Mouse (Mus musculus) gastrocnemius, postnatal 36 days (tissue): ENCODE measurements at regions not wholly inside any gene's neighbourhood (a gene's known extent, or its start where the extent isn't known, plus 50 kb on each side); places are given as distances from the start of the nearest gene placed in this dataset.

ENCODE experiments used
- DNase-seq, 2 experiments: peaks; one replicate each; pipeline ENCODE4 v3.0.0; 2022
- intact Hi-C: fragments of 180-260 bp; cut with DNase I; formaldehyde crosslinking; loops from one replicate; pipeline ENCODE4 v1.15.1; 2025

DNA sequence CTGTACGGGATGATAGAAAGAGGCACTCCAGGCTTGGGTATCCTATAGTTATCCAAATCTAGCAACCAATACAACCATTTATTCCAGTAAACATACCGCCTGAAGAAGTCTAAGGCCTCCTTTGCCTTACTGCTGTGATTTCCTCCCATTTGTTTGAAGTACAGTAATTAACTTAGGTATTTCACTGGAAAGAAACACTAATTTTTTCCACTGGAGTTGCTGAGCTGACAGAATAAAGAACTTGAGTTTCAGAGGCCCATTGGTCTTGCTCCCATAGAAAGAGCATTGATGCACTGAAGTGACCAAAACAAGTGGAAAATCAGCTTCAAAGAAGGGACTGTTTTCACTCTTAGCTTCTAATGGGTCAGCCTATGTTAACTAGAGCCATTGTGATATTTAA is 1100.8 kb upstream of the Gm7489 start:
- intact Hi-C loops, result no loop called here

DNA sequence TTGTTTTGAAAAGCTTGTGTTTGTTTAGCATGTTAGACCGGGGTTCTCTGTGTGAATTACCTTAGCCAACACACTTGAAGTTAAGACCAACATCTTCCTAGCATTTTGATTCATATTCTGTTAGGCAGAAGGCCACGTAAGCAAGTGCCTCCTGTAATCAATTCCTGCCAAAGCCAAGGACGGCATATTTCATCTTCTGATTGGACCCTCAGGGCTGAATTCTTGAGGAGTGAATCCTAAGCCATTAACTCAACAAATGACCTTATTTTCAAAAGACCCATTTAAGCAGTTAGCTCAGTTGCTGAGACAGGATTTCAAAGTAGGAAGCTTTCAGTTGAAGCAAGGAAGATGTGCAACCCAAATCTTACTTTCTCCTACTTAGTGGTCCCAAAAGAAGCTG is 1099.5 kb upstream of the Gm7489 start:
- intact Hi-C loops, result no loop called here

More for the DNA sequence above, 1100.8 kb upstream of the Gm7489 start:
- DNase-seq, result no peak

DNA sequence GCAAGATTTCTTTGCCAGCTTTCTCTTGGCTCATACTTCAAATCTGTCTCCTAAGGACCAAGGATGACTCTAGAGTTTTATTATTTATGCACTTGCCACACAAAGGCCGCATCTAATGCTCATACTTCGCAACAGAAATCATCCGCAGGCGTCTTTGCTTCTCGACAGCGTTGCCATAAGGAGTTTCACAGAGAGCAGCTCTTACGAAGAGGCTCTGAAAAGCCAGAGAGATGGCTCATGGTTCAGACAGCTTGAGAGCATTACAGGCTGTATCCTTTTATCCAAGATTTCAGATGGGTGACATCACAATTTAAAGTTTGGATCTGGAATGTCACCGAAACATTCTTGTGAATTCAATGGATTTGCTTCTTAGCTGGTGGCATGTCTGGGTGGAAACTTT is 1098.7 kb upstream of the Gm7489 start:
- DNase-seq, result no peak
- intact Hi-C loops, result no loop called here

More for the DNA sequence above, 1099.5 kb upstream of the Gm7489 start:
- DNase-seq, result no peak

DNA sequence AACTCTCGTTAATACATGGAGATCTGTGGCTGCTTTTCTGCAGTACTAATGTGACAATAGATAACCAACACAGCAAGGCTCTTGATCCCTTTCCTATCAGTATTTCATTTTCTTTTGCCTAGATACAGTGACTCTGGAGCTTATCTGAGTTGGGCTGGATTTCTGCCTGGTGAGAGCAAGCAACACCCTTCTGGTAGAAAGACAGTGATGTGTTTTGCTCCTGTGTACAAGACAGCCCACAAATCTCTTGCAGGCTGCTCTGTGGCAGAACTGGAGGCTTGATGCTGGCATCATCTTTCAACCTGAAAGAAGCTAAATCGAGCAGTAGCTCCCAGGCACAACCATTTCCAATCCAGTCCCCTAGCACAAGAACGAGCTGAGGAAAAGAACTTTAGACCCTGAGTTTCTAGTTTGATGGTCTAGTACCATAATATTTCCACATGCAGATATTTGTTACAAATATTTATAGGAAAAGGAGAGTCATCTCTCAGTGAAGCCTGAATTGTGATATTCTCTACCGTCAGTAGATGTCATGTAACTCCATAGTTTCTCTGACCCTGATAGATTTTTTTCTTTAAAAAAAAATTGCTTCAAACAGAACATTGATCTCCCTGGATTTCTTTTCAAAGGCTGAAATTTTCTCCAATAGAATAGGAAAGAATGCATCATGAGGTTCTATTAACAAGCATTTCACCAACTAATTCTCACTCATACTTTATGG is 1079.1 kb upstream of the Gm7489 start:
- intact Hi-C loops, result loop anchor here (10.0 kb wide), 1 partner anchor 549 kb away; no protein-coding TSS in a partner anchor
- no peak for DNase-seq

DNA sequence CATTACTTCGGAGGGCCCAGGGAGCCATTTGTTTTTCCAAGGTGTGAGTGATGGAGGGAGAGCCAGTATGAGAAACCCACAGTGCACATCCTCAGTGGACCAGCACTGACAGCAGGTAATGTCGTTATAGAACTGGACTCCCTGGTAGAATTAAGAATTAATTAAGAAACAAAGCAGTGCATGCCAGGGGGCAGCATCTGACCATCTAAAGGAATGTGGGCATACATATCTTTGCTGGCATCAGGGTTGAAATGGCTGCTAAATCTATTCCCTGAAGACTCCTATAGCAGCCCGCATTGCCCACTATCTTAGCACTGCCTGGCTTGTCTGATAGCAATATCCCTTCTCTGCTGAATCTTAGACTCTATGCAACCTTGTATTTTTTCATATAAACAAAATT is 1076.1 kb upstream of the Gm7489 start:
- intact Hi-C loops, result loop anchor here (10.0 kb wide), 1 partner anchor 546 kb away; no protein-coding TSS in a partner anchor

DNA sequence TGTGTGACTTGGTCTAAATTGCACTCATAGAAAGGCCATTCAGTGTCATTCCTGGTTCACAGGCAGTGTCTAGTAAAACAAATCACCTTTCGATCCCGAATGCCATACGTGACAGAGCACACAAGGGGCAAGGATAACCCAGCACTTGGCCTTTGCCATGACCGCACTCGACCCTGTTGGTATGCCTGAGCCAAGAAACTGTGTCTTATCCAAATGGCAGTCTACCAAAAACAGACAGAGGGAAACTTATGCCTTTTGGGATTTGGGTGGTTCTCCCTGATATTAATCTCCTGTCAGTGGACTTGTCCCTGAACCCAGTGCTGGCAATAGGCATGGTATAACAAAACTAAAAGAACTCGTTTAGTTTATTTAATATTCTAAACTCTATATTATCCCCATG is 1063.9 kb upstream of the Gm7489 start:
- intact Hi-C loops, result no loop called here
- no peak for DNase-seq

More for the DNA sequence above, 1076.1 kb upstream of the Gm7489 start:
- no peak for DNase-seq

DNA sequence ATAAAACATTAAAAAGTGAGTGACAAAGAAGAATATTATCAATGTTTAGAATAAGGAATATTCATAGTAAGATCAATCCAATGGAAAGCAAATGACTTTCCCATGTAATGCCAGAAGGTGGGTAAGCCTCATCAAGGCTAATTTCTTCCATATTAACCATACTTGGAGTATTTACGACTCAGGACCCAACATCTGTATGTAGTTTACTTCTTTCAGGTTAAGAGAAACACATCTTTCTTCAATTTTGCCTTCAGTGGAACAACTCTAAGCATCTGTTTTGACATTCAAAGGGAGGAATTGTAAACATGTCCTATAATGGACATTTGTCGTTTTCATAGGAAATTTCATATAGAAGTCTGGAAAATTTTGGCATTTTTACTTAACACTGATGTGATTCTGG is 1047.8 kb upstream of the Gm7489 start:
- DNase-seq, result no peak
- intact Hi-C loops, result no loop called here

DNA sequence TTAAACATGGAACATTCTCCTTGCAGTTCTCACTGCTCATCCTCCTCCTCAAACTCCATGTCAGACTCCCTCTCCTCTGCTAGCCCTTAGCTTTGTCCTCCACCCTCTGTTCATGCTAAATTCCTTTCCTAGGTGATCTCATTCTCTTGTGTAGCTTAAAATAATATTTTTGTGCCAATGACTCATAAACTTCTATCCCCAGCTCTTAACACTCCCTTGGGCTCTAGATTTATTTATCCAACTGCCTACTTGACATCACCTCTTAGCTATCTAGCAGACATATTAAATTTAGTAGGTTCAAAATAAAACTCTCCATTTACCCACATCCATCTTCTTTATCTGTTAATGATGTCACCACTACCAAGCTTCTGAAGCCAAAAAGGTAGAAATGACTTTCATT is 1036.6 kb upstream of the Gm7489 start:
- no peak for DNase-seq
- intact Hi-C loops, result no loop called here

DNA sequence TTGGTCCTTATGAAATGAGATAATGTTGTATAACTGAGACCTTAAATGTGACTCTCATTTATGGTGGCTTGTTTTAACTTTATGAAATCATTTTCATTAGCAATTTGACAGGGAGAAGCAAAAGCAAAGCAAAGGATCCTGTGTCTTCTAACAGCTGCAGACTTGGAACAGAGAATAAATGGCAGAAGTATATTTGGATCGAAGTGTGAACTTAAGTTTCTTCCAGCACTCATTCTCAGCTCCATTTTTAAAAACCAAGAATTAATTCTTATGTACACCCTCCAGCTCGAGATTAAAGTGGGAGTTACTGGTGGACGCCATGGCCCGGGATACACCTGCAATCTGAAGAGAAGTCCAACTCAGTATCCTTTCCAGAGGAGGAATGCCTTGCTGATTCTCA is 1026.0 kb upstream of the Gm7489 start:
- DNase-seq, result no peak
- intact Hi-C loops, result no loop called here

DNA sequence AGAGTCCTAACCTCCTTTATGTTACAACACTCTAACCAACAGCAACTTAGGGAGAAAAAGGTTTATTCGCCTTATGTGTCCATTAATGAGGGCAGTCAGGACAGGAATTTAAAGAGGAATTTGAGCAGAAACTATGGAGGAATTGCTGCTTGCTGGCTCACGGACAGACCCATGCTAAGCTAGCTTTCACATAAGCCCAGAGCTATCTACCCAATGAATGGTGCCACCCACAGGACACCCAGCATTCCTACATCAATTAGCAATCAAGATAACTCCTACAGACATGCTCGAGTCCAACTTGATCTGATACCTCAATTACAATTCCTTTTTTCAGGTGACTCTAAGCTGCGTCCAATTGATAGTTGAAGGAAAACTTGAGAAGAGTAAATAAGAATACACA is 1021.2 kb upstream of the Gm7489 start:
- no peak for DNase-seq
- intact Hi-C loops, result no loop called here

DNA sequence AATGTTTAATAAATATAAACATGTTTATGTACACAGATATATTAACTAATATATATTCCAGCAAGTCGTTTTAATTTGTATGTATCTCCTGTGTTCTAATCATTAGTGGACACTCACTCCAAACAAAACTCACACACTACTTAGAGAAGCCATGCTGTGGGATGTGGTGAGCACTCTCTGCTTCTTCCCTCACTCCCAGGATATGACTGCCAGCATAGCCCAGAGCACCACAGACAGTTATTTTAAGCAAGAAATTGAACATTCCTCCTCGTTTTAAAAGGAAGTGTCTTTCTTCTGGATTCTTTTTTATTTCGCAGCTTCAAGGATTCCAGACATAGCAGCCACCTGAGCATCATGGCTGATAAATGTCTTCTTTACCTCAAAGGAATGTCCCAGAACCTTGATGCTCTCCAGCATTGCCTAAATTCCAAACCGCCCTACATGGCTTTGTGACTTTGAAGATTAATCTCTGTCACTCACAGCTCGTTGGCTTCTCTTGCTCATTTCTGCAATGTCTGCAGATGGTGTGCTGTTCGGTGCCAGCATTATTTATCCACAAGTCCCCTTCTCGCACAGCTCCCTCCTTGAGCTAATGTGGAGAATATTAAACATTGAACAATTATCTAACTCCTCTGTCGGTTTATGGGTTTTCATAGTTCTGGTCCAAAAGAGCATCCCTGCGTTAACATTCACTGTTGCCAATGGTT is 992.3 kb upstream of the Gm7489 start:
- intact Hi-C loops, result no loop called here
- no peak for DNase-seq

DNA sequence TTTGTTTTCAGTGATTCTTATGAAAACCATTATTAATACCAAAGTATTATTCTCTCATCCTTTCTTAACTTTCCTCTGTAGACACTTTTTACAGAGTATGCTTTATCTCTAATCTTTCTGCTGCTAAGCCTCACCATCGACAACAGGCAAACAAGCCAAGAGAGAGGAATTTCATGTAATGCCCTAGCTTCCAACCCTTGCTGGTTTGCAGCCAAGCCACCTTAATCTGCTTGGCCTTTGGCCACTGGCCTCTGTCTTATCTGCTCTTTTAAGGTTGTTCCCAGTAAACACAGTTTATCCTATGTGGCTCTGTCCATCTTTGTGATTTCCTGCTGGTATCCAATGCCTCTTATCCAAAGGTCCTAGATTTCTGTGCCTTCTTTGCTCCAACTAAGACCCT is 986.6 kb upstream of the Gm7489 start:
- DNase-seq, result no peak
- intact Hi-C loops, result no loop called here

DNA sequence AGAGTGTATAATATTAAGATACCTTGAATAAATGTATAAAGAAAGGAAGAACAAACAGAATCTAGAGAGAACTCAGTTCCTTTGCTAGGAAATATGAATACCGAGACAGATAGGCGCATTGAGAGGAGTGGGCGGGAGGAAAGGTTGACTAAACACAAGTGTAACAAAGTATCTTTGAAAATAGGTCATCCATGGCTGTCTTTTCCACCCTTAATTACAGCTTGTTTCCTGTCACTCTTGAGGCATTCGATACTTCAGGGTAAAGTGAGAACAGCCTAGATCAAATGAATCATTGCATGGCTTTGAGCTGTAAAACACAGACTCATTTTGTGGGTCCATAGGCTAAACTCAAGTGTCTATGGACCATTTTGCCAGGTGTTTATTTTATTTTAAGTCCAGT is 985.3 kb upstream of the Gm7489 start:
- no peak for DNase-seq
- intact Hi-C loops, result no loop called here

DNA sequence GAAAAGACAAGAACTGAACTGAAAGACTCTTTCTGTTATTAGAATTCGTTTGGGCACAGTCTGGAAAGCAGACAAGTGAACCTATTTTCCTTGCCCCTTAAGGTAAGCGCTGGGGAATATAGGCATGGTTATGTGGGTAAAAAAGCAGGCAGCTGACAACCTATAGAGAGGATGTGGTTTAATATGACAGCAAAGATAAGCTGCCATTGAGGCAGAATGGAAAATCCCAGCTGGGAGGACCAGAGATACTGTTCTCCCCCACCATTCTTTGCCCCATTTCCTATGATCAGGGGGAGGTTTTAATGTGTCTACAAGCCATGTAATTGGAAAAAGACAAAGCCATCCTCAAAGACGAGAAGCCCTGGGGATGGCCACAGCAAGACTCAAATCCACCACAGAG is 984.9 kb upstream of the Gm7489 start:
- intact Hi-C loops, result no loop called here
- DNase-seq, result no peak

DNA sequence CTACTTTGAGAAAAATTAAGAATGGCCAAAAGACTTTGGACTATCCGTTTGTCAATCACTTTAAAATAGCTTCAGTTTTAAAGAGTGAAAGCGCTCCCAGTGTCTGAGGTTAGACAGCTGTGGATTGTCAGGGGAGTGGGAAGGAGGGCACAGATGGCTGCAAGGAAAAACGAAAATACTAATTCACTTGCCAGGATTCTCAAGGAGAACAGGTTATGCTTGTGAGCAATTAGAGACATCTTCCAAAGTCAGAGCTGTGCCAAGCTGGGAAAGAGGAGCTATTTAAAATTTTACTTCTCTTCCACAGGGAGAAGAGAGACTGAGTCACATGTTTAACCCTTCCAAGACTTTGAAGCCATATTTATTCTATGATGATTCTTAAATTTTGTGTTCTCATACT is 979.5 kb upstream of the Gm7489 start:
- DNase-seq, result no peak
- intact Hi-C loops, result no loop called here

DNA sequence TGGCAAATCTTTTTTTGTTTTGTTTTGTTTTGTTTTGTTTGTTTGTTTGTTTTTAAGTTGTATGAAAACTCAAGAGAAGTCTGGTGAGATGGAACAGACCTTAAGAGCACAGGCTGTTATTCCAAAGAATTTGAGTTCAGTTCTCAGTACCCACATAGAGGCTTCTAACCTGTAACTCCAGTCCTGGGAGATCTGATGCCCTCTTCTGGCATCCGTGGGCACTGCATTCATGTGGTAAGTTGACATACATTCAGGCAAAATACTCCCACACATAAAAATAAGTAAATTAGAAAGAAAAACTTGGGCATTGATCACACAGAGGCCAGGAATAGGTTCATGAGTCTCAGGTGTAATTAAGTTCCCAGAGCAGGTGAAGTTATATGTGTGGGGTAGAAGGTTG is 977.5 kb upstream of the Gm7489 start:
- intact Hi-C loops, result no loop called here
- no peak for DNase-seq

DNA sequence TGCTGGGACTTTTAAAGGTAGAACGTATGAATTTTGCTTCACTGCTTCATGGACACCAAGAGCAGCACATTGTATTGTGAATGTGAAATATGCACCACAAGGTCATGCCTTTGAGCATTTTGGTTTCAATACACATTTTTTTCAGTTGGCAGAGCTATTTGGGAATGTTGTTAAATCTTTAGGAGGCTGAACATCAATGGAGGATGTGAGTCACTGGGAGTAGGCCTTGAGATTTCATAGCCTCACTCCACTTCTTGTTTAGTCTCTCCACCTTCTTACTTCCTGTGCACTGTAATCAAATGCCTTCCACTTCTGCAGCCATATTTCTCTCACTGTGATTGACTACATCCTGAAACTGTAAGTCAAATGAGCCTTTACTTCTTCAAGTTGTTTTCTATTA is 962.4 kb upstream of the Gm7489 start:
- intact Hi-C loops, result no loop called here
- DNase-seq, result no peak

DNA sequence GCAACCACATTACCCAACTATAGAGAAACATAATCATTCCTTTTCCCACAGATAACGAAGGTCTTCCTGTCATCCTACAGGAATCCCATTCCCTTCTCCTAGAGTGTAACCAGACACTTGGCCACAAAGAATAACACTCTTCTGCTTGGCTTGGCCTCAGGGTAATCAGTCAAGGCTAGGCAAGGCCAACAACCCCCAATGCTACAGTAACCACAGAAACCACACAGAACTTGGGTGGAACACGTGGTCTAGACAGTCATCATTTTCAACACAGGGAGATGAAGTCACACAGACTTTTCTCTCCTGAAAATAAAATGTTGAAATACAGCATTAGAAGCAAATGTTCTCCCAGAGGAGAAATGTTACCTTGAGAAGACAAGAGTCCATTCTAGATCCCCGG is 956.3 kb upstream of the Gm7489 start:
- intact Hi-C loops, result no loop called here
- DNase-seq, result no peak

DNA sequence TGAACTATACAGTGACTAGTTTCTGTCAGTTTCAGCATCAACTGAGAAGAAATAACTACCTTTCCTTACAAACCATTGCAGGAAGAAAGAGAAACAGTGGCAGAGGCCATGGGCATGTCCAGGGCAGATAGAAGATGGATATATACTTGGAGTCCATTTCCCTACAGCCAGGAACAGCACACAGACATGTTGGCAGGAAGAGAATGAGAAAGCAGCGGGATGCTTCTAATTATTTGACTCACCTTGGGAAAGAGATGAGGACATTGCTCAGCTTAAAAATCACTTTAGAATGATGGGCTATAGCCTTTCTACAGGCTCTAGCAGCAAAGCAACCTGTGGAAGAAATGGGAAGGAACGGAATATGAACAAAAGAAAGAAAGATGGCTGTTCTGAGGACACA is 947.6 kb upstream of the Gm7489 start:
- DNase-seq, result no peak
- intact Hi-C loops, result no loop called here

DNA sequence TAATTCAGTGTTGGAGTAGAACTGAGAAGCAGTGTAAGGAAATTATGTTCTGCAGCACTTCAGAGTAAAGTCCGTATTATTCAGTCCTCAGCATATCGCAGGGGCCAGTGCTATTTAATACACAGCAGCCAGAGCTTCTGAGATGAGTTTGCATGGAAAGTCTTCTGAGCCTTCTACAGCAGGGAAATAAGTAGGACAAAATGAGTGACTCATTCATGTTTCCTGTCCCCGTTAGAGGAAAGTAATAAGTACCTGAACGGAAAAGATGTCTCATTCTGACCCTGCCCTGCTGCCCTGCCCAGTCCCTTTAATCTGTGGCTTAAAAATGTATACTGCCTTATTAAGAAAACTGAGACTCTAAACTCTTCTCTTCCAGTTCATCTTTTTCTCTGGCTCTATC is 940.1 kb upstream of the Gm7489 start:
- intact Hi-C loops, result no loop called here
- DNase-seq, result no peak

DNA sequence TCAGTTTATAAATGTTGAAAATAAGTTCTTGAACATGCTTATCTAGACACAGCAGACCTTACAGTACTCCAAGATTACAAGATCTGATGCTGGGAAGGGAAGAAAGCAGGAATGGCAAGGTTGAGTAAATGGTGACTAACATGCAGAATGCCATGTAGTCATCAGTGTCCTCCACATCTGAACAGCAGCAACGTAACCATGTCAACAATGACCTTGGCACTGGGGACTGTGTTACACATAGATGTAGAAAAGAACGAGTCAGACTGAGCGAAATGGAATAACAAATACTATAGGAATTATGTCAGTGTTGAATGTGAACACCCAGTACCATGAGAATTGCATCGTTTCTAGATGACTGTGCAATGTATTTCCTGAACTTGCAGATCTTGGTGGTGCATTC is 936.5 kb upstream of the Gm7489 start:
- no peak for DNase-seq
- intact Hi-C loops, result no loop called here

DNA sequence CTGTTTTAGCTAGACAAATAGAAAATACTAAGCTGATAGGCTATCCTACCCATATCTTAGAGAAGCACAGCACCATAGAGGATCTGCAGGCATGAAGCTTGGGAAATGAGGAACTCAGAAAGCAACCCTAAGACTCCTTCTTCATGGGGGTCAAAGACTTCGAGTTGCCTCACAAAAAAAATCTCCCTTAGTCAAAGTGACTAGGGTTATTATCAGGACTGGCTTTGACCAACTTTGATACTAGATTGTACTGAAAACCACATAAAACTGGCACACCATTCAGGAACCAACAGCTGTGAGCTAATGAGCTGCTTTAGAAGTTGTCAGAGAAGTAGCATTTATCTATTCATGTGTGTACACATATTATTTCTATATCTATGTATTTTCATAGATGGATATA is 931.2 kb upstream of the Gm7489 start:
- intact Hi-C loops, result no loop called here
- no peak for DNase-seq
